Mouse (Mus musculus): ENCODE measurements around the gene Hrasls.

Gene Hrasls

DNA sequence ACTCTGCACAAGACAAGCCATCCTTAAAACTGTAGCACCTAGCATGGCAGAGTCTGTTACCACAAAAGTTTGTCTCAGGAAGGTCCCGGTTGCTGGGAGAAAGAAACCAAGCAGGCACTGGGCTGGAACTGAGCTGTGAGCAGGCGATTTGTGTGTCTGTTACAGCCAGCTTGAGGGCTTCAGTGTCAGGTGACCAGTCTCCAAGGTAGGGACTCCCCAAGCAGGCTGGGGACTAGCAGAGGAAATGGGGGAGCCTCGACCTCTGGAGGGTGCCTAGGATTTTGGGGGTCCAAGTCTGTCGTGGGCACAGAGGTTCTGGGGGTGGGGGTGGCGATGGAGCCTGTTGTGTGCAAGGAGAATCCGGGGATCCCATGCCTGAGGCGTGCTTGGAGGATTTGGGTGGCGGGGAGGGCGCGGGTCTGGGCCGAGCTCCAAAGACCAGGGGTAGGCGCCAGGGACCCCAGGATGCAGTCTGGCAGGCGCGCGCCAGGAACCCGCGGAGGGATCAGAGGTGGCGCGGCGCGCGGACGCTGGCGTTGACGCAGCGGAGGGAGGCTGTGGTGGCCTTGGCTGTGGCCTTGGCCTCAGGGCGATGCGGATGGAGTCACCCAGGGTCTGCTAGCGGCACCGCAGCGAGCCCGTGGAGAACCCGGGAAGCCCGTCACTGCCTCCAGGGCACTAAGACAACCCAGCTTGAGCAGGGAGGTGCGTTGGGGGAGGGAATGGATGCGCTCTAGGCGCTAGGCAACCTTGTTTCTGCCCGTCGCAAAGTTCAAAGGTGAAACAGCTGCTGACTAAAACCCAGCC, at the start of gene Hrasls:
Hrasls (plus strand) TSS at position 91 of the 807 bp plus-strand sequence.
- DNase-seq, result no peak

DNA sequence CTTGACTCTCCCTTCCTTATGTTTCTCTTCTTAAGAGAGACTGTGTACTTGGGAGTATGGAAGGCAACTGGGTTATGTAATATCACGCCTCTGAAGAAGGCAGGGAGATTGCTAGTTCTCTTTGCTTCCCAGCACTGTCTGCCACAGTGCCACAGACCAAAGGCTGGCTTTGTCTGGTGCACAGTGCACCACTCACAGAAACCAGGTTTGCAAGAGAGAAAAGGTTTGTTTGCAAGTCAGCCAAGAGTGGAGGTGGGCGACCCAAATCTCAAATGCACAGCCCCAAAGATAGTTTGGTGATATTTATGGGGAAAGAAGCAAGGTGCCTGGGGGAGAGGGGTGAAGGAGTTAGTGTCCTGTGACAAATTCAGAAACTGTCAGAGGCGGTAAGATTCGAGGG, 47.2 kb upstream of the Hrasls start:
- DNase-seq, result no peak

DNA sequence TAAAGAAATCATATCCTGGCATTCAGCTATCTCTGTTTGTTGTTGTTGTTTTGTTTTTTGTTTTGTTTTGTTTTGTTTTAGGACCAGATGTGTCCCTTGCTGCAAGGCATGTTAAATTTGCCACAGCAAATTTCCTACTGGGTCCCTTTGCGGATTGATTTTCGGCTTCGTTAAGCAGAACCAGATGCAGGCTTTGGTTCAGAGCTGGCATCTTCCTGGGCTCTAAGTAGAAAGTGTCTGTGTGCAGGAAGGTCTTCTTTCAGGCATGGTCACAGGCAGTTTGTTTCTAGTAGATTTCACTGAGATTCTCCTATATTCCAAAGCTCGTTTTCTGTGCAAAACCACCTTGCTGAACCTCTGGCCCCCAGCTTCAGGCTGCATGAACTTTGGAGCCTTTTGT, 42.4 kb upstream of the Hrasls start:
- DNase-seq, result no peak

DNA sequence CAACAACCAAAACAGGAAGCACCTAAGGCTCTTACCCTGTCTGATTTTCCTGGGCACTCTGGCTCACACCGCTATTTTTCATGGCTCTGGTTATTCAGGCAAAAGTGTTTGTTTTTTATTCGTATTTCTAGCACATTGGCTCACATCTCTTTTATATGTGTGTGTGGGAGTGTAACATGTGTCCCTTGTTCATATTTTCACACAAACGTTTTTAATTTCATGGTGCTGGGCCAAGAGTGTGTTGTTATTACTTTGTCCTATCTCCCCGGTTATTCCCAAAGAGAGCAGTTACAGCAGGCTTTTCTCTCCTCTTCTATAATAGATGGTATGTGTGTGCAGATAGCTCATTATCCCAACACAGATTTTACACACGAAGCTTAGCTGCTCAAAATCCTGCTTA, 37.8 kb upstream of the Hrasls start:
- no peak for DNase-seq

DNA sequence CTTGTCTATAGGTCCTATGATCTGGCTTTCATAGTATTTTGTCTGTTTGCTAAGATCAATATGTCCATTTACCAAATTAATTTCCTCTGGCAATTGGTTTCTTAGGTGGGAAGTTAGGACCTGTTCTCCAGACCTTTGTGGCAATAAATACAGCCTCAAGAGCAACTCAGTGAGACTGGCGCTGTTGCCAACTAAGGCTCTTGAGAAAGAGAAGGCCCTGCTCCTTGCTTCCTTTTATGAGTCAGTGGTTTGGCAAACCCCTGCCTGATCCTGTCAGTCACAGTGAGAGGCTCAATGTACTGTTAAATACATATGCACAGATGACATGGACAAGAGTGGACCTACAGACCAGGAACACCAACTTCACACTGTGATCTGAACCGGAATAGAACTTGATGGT, 36.3 kb upstream of the Hrasls start:
- DNase-seq, result peak; percentile 33 to 38

DNA sequence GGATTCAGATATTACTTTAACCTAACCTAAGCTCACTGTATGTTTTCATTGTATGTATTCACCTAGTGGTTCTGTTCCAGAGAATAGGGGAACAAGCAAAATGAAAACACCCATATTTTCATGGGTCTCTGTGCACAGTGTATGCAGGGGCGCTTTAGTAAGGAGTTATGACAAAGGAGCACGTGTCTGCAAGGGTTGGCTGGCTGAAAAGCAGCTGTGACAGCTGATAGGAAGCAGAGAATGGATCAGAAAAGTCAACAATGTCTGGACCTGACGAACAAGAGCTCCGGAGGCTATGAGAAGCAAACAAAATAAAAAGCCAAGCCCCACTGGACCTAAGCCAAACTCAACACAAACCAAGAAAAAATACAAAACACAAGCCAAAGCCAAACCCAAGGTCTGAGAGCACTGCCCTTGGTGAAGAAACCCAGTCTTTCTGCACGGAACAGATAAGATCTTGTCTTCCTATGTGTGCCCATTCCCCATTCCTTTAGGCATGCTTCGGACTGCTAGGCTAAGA, 34.6 kb upstream of the Hrasls start:
- DNase-seq, result peak in 1 of 2 experiments; percentile 21

DNA sequence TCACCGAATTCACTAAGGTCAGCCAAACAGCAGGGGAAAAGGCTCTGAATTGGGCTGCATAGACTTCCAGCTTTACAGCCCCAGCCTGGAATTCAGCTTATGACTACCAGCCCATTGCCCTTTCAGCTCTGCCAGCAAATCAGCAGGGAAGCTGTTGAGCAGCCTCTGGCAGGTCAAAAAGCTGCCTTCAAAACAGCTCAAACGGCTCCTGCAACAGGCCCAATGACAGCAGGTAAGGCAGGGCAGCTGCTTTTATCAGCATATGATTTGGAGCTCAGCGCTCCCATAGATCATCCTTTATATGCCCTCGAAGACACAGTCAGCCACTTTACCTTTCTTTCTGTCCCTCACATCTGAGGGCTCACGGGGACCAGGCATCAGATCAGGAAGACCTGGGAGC, 16.6 kb upstream of the Hrasls start:
- no peak for DNase-seq

DNA sequence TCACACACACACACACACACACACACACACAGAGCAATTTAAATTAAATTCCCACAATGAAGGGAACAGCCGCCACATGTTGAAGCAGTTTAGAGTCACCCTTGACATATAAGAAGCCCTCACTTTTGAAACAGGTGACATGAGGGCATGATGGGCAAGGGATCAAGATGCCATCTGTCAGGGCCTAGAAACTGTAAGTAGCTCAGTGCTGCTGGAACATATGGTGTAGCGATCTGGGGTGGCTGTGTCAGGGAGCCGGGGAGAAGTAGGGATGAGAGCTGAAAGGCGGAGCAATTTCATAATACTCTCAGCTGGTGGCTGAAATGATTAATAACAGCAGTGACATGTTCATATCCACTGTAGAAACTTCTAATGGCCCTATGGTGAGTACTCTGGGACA, 15.5 kb upstream of the Hrasls start:
- no peak for DNase-seq

DNA sequence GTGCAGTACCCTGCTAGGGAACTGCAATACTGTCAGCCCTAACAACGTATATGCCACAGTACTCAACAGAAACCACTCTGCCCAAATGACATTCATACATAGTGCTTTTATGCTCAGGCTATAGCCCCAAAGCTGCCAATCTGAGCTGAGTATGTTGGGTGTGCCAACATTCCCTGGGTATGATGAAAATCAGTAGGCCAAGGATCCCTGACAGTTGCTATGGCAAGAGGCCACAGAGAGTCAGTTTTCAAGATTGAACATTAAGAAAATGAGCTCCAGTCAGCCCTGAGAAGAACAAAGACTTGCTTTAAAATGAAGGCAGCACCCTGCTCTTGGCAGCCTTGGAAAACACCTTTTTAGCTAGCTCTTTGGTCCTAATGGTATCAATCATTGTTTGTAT, 14.3 kb upstream of the Hrasls start:
- no peak for DNase-seq

DNA sequence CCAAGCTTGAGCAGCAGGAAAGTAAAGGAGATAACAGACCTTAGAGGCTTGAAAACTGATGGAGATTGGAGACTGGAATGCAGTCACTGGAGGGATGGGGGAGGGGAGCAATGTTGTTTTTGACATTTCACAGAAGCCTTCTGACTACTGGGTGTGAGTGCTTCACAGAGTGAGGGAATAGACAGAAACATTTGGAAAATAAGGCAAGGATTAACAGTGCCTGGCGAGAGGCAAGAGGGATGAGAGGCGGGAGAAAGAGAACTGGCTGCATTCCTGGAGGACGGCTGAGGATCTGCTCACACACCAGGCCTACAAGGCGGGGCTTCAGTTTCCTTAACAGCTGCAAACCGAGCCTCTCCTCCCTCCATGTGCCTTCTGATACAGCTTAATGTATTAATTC, 11.0 kb upstream of the Hrasls start:
- DNase-seq, result no peak

DNA sequence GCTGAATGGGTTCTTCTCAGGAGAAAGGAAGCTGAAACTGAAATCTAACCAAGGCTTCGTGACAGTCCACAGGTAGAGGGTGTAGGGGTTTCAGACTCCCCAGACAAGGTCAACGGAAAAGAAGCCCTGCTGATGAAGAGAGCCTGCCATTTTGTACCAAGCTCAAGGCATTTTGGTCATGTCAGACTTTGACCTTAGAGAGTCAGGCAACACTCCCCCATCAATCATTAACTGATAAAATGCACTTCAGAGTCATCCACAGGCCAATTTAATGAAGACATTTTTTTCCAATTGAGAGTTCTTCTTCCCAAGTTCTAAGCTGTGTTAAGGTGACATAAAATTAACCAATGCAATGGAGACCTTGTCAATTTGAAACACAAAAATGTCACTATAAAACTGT, 8.3 kb upstream of the Hrasls start:
- no peak for DNase-seq

DNA sequence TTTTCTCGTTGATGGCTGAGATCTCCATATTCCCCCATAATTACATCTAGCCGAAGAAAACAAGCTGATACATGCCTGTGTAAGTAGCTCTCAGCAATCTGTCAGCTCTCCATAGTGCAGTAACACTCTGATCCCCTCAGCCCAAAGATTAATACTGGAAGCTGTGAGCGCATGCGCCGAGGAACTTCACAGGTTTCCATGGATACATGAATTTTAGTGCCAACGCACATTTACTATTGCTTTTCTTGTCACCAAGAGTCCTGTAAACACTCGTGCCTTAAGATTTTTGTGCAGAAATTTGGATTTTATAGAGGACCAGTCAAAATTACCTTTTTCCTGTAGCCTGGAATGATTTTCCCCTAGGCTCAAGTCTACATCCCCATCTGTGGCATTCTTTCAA, 4.6 kb upstream of the Hrasls start:
- no peak for DNase-seq

DNA sequence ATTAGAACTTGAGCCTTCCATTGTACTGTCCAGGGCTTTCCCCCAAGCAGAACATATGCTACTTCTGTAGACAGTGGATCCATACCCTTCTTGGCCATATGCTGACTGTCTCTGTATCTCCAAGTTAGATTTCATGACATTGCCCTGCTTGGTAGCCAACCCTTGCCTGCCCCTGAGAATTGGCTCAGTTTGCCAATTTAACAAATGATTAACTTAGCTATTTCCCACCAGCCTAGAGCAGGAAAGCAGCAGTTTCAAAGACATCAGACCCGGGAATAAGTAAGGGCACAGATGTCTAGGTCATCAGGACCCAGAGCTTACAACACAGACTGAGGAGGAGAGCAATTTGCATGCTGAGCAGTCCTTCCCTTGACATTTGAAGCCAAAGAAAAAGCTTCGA, 3.9 kb upstream of the Hrasls start:
- no peak for DNase-seq

DNA sequence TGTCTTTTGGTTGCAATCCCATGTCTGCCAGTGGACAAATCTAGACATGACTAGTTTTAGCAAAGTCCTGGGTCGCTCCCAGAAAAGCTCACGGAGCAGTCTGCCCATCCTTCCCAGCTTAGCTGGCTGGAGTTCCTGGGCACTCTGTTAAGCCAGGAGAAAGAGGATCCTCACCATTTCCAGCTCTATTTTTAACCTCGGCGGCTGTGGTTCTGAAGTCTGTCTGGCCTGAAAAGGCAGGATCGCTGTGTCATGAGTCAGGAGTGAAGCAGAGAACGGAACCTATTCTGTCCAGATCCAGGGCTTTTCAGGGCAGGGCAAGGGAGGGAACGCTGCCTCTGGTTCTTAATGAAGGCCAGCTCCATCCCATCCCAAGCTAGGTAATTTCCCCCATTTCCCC, 654 bp upstream of the Hrasls start:
- no peak for DNase-seq

DNA sequence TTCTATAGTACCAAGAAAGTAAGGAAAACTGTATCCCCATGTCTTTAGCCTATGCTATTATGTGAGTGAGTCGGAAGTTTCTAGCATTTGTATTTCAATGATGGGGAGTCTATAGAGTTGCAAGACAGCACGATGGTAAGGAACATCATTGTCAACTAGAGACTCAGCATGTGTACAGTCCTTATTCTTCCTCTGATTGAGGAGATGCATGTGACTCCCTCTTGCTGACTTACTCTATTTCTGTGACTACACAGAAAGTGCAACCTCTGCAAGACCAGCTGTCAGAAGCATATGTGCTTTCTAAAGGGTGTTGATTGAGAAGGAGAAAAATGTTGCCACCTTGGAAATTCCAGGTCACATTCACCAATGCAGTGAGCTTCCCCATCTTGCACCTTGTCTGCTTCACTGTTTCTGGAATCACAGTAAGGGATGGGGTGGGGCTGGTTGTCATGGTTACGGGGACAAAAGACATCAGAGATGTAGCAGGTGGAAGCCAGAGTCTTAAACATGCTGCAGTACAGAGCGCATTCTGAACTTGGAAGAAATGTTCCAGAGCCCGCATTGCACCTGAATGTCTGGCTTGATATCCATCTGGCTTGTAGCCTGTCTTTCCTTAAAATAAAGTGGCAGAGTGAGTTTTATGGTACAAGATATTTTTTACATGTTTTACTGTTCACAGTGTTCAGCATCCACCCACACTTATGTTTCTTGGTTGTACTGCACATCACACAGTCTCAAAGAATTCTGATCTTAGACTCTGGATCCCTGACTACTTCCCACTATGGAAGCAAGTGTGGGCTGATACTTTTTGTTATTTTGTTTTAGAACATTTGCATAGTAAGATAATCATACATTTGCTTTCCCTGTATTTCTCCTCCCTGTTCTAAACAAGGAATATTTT, 7.2 kb downstream of the Hrasls start:
- no peak for DNase-seq

DNA sequence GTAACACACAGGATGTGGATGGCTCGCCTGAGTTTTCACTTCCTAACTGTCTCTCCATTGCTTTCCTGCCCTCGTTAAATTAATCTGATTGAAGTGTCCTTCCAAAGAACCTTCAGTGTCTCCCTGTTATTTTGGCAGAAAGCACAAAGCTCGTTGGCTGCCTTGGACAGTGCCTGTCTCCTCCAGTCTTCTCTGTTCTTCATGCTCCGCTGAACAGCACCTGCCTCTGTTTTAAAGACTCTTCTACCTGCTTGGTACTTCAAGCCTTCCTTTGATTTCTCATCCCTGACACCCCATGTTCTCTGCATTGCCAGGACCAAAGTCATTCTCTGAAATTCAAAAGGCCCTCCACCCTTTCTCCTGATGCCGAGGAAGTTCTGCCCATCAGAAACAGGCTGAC, 26.5 kb downstream of the Hrasls start:
- DNase-seq, result no peak

DNA sequence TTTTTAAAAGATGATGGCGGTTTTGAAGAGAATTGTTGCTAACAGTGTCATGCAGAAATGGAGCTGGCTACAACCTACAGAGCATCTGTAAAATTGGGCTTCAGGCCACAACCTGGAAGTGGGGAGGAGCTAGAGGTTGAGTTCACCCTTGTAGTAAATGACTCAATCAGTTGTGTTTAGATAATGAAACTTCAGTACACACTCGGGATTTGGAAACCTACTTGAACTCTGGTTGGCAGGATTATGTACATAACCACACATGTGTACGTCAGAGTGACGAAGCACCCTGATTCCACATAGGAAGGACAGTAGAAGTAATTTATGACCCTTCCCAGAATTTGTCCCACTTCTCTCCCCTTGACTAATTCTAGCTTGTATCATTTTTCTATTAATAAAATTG, 44.8 kb downstream of the Hrasls start:
- DNase-seq, result peak; percentile 21 to 42

Measured in lung, adult 18-20 months (tissue).